Mouse (Mus musculus) central nervous system, embryonic 11.5 days (tissue): Measurements from ENCODE around the gene Rdh11. TPM values are rescaled to one million over a fixed set of nuclear protein-coding genes. Genes with fewer than 3 reads are reported as not detected.

Experiments
- polyA plus RNA-seq: library from polyadenylated mRNA; depleted of rRNA; stranded (reverse); fragments of >200 nt; gene quantifications from 2 replicates; pipeline ENCODE4 v1.2.3, GENCODE M21; 2012; rRNA removed

Gene Rdh11
- 21.1 and 24.3 TPM in 2 replicates for polyA plus RNA-seq

GRCm38 (mm10) chr12:79192193-79192592, at the start of gene Rdh11:
Rdh11 (minus strand) TSS chr12:79192293.

GRCm38 (mm10) chr12:79208703-79209464, 16.8 kb upstream of the Rdh11 start, which contains the start of gene Rdh12:
Rdh12 (plus strand) TSS chr12:79208914.

GRCm38 (mm10) chr12:79172019-79172941, 19.8 kb downstream of the Rdh11 start, which contains the start of gene Vti1b:
Vti1b (minus strand) TSS chr12:79172667.

GRCm38 (mm10) chr12:79130299-79131177, 61.6 kb downstream of the Rdh11 start, which contains the start of gene Arg2:
Arg2 (plus strand) TSS chr12:79130777.

Other genes starting within 250 kb of the Rdh11 start
- 6.2 and 9.2 TPM in 2 replicates for gene Tmem229b, start 184.7 kb downstream of the Rdh11 start, polyA plus RNA-seq
- gene Plekhh1, start 163.1 kb downstream of the Rdh11 start, polyA plus RNA-seq: 6.5 and 8.6 TPM in 2 replicates
- gene Pigh, start 102.6 kb downstream of the Rdh11 start, polyA plus RNA-seq: 10.2 and 19.0 TPM in 2 replicates
- 1.4 and 3.2 TPM in 2 replicates for gene Arg2, start 61.5 kb downstream of the Rdh11 start, polyA plus RNA-seq
- gene Vti1b, start 19.6 kb downstream of the Rdh11 start, polyA plus RNA-seq: 51.9 and 55.3 TPM in 2 replicates
- gene Rdh12, start 16.6 kb upstream of the Rdh11 start, polyA plus RNA-seq: 1.2 and 1.5 TPM in 2 replicates
- gene Zfyve26, start 104.0 kb upstream of the Rdh11 start, polyA plus RNA-seq: 21.6 and 28.8 TPM in 2 replicates
- gene Rad51b, start 105.0 kb upstream of the Rdh11 start, polyA plus RNA-seq: 4.1 TPM in 2 replicates